Mouse (Mus musculus) heart, adult 10 weeks (tissue): ENCODE results near the gene Defb33. TPM values are rescaled to one million over a fixed set of nuclear protein-coding genes. Genes with fewer than 3 reads are reported as not detected.

Source experiments
- polyA plus RNA-seq: library from polyadenylated mRNA; stranded (reverse); fragments of 350-450 nt; fragmentation: Illumina TruSeq; extraction: RNeasy Lipid Tissue Mini Kit (QIAGEN cat#74804); gene quantifications from one replicate; pipeline ENCODE4 v1.2.3, GENCODE M21; 2014; ENCODE audit warnings: low read depth, low replicate concordance

The Defb33 gene
- not detected for polyA plus RNA-seq

DNA sequence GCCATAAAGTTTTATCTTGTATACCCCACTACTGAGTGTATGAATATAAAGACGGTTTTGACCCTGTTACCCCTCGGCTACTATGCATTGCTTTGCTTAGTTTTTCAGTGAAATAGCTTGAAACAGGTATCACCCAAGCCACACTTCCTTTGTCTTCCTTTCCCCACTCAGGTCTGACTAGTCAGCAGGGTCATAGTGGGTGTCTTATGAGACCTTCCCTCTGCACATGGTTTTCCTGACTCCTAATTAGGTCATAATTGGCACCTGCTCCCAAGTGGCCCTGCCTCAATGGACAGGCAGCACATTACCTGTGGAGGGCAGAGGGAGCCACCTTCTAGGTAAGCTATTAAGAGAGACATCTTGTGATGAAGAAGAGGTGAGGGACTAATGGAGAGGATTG is at the start of gene Defb33:
Gene Defb33 (plus strand): TSS at position 301 of the 400 bp plus-strand sequence.

GRCm38 (mm10) chr8:20902527-20902926 is 10.1 kb downstream of the Defb33 start, which contains the start of gene Gm15056:
Gm15056 (minus strand) TSS chr8:20902627.

GRCm38 (mm10) chr8:20921971-20922370 is 29.5 kb downstream of the Defb33 start, which contains the start of gene Gm6040:
Gm6040 (minus strand) TSS chr8:20922071.

DNA sequence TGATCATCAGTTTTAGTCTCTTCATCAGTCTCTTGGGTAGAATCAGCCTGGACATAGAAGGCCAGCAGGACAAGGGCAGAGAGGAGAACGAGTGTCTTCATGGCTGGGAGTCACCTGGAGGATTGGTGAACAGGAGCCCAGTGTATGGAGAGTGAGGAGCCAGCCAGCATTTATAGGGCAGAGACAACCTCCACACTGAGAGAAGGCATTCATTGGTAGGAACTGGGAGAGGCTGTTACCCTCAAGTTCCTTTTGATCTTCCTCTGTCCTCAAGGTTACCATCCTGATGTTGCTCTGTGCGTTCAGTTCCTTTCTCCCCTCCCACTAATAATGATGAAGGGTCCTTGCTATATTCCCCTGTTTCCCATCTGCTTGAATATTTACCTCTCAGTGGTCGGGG is 52.1 kb downstream of the Defb33 start, which contains the start of gene AY761185:
Gene AY761185 (minus strand): TSS at position 101 of the 400 bp plus-strand sequence.

Other genes starting within 250 kb of the Defb33 start
- gene Gm15056, start 10.0 kb downstream of the Defb33 start, polyA plus RNA-seq, result not detected
- gene Gm6040, start 29.4 kb downstream of the Defb33 start, polyA plus RNA-seq, result not detected
- not detected for gene AY761185, start 52.0 kb downstream of the Defb33 start, polyA plus RNA-seq
- not detected for gene Defa21, start 132.9 kb downstream of the Defb33 start, polyA plus RNA-seq
- gene Defa23, start 162.4 kb downstream of the Defb33 start, polyA plus RNA-seq, result not detected
- not detected for gene Defa35, start 172.4 kb downstream of the Defb33 start, polyA plus RNA-seq
- not detected for gene Defa25, start 191.8 kb downstream of the Defb33 start, polyA plus RNA-seq
- gene Gm14851, start 203.4 kb downstream of the Defb33 start, polyA plus RNA-seq, result not detected
- not detected for gene Defa30, start 242.0 kb downstream of the Defb33 start, polyA plus RNA-seq